Mouse (Mus musculus) embryonic facial prominence, embryonic 13.5 days (tissue): ENCODE results near the gene Slc27a1. TPM values are rescaled to one million over a fixed set of nuclear protein-coding genes. Genes with fewer than 3 reads are reported as not detected.

Experiments used
- ATAC-seq: fragments of 200-750 bp; cut with Nextera tagmentation; 2 replicates; pipeline ENCODE4 v1.8.0; 2017; ENCODE audit warnings: low read depth; ENCODE audit not compliant: insufficient number of reproducible peaks, insufficient read depth, low FRiP score, low TSS enrichment
- H3K27ac ChIP-seq: fragments of 300-500 bp; sonication (generic); 2 replicates; pipeline ENCODE4 v1.5.1; 2015; ENCODE audit warnings: moderate library complexity, mild to moderate bottlenecking, inconsistent platforms
- H3K27me3 ChIP-seq: fragments of 300-500 bp; sonication (generic); 2 replicates; pipeline ENCODE4 v1.6.1; 2015; ENCODE audit warnings: mild to moderate bottlenecking, inconsistent platforms
- H3K36me3 ChIP-seq: fragments of 300-500 bp; sonication (generic); 2 replicates; pipeline ENCODE4 v1.6.1; 2015; ENCODE audit warnings: mild to moderate bottlenecking, inconsistent platforms
- H3K4me1 ChIP-seq: fragments of 300-500 bp; sonication (generic); 2 replicates; pipeline ENCODE4 v1.6.1; 2015; ENCODE audit warnings: inconsistent platforms
- H3K4me2 ChIP-seq: fragments of 300-500 bp; sonication (generic); 2 replicates; pipeline ENCODE4 v1.6.1; 2015; ENCODE audit warnings: moderate library complexity, mild to moderate bottlenecking, inconsistent platforms
- H3K4me3 ChIP-seq: fragments of 300-500 bp; sonication (generic); 2 replicates; pipeline ENCODE4 v1.5.1; 2015; ENCODE audit warnings: mild to moderate bottlenecking, inconsistent platforms
- H3K9ac ChIP-seq: fragments of 300-500 bp; sonication (generic); 2 replicates; pipeline ENCODE4 v1.6.1; 2015; ENCODE audit warnings: mild to moderate bottlenecking, inconsistent platforms
- H3K9me3 ChIP-seq: fragments of 300-500 bp; sonication (generic); 2 replicates; pipeline ENCODE4 v1.6.1; 2016; ENCODE audit warnings: inconsistent platforms
- WGBS: fragments of 180-500 bp; shearing (Covaris S2); methylation state at CpG from one replicate; pipeline ENCODE4 v1.1.7; 2015; ENCODE audit warnings: mixed read lengths; 5-methylcytosine and 5-hydroxymethylcytosine counted together
- polyA plus RNA-seq: library from polyadenylated mRNA; unstranded; fragments of >200 nt; fragmentation: Nextera tagmentation; extraction: Ambion mirVana; gene quantifications from 2 replicates; pipeline ENCODE4 v1.2.1, GENCODE M21; 2015

Gene Slc27a1
- polyA plus RNA-seq, 1 experiment from 2014 or later = 47.8 TPM

- no peaks in the 10 kb centered on the region for H3K9me3 ChIP-seq
- no peak overlapping the region for H3K27ac ChIP-seq
- peaks cover 22% of the 10 kb centered on the region for H3K27me3 ChIP-seq
- 83% methylated on average over 2 of the region's 2 CpGs for WGBS
- peaks cover 34% of the 10 kb centered on the region for H3K4me1 ChIP-seq
- H3K4me3 ChIP-seq = no peak overlapping the region
- H3K36me3 ChIP-seq = no peaks in the 10 kb centered on the region
- H3K9ac ChIP-seq = no peak overlapping the region
- no peak for ATAC-seq
- H3K4me2 ChIP-seq = peak overlapping the region; percentile 84; the same call in 1 of the 2 replicates
Observed at GRCm38 (mm10) chr8:71572077-71572476, 3.4 kb downstream of the Slc27a1 start.

- Histone ChIP-seq H3K4me2 (peak overlapping the region; percentile 24), H3K4me3 (no peak overlapping the region), H3K9ac (peak overlapping the region; percentile 52; the same call in 1 of the 2 replicates), H3K4me1 (peaks cover 34% of the 10 kb centered on the region), H3K27ac (peak overlapping the region; percentile 16; the same call in 1 of the 2 replicates), H3K9me3 (no peaks in the 10 kb centered on the region), H3K36me3 (no peaks in the 10 kb centered on the region), H3K27me3 (peaks cover 16% of the 10 kb centered on the region)
- WGBS = 77% methylated on average over 9 of the region's 9 CpGs
- ATAC-seq = no peak
Observed at GRCm38 (mm10) chr8:71572847-71573633, 4.4 kb downstream of the Slc27a1 start.

DNA sequence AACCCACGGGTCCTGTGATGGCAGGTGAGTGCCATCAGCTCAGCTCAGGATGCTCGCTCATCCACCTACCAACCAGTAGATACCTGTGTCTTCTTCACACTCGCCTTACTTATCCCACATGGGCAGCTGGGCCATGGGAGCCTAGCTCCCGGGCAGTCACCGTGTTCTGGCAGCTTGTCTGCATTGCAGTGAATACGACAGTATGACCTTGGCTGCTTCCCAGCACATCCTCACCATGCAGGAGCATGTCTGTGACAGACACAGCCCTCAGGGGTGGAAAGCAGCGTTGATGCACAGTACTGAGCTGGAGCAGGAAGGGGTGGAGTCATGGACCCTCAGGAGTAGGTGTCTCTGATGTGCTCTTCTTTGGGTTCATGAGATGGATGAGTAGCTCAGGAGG lies 5.7 kb downstream of the Slc27a1 start:
- H3K9me3 ChIP-seq = no peaks in the 10 kb centered on the region
- ATAC-seq = no peak
- peaks cover 23% of the 10 kb centered on the region for H3K4me1 ChIP-seq
- no peak overlapping the region for H3K9ac ChIP-seq
- H3K4me2 ChIP-seq = no peak overlapping the region
- no peaks in the 10 kb centered on the region for H3K36me3 ChIP-seq
- H3K27ac ChIP-seq = no peak overlapping the region
- 0 out of 2 replicates have a peak, but pooled peaks cover 3% of the 10 kb centered on the region for H3K27me3 ChIP-seq
- WGBS = 70% methylated on average over 7 of the region's 7 CpGs
- no peak overlapping the region for H3K4me3 ChIP-seq

DNA sequence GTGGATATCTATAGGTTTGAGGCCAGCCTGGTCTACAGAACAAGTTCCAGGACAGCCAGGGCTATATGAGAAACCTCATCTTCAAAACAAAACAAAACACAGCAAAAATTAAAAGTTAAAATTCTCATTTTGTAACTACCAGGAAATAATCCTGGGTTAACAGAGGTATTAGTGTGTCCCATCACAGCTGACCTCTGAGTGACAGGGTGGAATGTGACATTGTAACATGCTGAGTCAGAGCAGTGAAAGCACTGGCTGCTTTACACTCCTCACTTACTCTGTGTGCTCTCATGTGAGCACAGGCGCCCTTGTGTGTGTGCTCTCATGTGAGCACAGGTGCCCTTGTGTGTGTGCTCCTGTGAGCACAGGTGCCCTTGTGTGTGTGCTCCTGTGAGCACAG lies 6.3 kb downstream of the Slc27a1 start:
- H3K4me2 ChIP-seq = no peak overlapping the region
- no peak for ATAC-seq
- no peak overlapping the region for H3K4me3 ChIP-seq
- no peaks in the 10 kb centered on the region; the same call in 1 of the 2 replicates for H3K36me3 ChIP-seq
- 60% methylated on average over 1 of the region's 1 CpGs for WGBS
- H3K9me3 ChIP-seq = no peaks in the 10 kb centered on the region
- H3K4me1 ChIP-seq = peaks cover 25% of the 10 kb centered on the region
- no peak overlapping the region for H3K9ac ChIP-seq
- H3K27ac ChIP-seq = no peak overlapping the region
- H3K27me3 ChIP-seq = no peaks in the 10 kb centered on the region

- Histone ChIP-seq H3K27me3 (no peaks in the 10 kb centered on the region), H3K9ac (no peak overlapping the region), H3K4me3 (no peak overlapping the region), H3K9me3 (no peaks in the 10 kb centered on the region), H3K4me1 (peaks cover 12% of the 10 kb centered on the region), H3K36me3 (peaks cover 18% of the 10 kb centered on the region), H3K27ac (no peak overlapping the region), H3K4me2 (no peak overlapping the region)
- ATAC-seq = no peak
- 65% methylated on average over 4 of the region's 4 CpGs for WGBS
Observed at GRCm38 (mm10) chr8:71577856-71578387, 9.2 kb downstream of the Slc27a1 start.

DNA sequence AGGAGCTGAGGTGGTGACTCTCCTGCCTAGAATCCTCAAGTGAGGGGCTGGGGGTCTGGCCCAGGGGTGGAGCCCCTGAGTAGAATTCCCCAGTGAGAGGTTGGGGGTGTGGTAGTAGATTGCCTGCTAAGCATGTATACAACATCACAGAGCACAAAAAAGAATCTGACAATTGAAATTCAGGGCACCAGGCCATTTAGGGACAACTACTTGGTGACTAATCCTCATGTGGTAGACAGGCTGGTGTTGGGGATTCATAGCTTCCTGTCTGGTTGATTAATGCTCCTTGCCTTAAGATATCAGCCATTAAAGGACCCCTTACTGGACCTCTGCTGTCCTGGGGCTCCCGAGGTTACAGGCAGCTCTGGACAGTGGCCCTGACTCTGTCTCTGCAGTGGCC lies 10.3 kb downstream of the Slc27a1 start:
- H3K27me3 ChIP-seq = no peaks in the 10 kb centered on the region
- H3K4me1 ChIP-seq = peaks cover 8% of the 10 kb centered on the region
- peaks cover 20% of the 10 kb centered on the region for H3K36me3 ChIP-seq
- 77% methylated on average over 1 of the region's 1 CpGs for WGBS
- H3K9ac ChIP-seq = no peak overlapping the region
- no peak overlapping the region for H3K4me2 ChIP-seq
- no peaks in the 10 kb centered on the region for H3K9me3 ChIP-seq
- H3K27ac ChIP-seq = no peak overlapping the region
- no peak overlapping the region for H3K4me3 ChIP-seq
- ATAC-seq = no peak

- Histone ChIP-seq H3K4me1 (peaks cover 8% of the 10 kb centered on the region), H3K9me3 (no peaks in the 10 kb centered on the region), H3K27me3 (no peaks in the 10 kb centered on the region), H3K4me2 (no peak overlapping the region), H3K4me3 (no peak overlapping the region), H3K9ac (no peak overlapping the region), H3K36me3 (peaks cover 24% of the 10 kb centered on the region), H3K27ac (no peak overlapping the region)
- ATAC-seq = no peak
- 91% methylated on average over 14 of the region's 14 CpGs for WGBS
Observed at GRCm38 (mm10) chr8:71579476-71579875, 10.8 kb downstream of the Slc27a1 start.

DNA sequence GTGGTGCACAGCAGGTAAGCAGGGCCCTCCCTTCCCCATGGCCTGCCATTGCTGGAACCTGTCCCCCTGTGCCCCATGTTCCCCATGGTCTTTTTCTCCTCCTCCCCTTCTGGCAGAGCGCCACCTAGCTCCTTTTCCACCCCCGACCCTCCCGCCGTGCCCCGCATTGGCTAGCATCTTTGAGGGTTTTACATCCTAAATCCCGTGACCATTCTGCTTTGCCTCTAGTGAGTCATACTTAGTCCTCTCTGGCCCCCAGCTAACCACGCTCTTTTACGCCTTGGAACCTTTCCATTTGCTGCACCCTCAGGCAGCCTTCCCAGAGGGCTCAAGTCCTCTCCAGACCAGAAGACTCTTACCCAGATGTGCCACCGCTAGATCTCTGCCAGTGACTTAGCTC lies 11.5 kb downstream of the Slc27a1 start:
- Histone ChIP-seq H3K9ac (no peak overlapping the region), H3K4me1 (peaks cover 8% of the 10 kb centered on the region), H3K4me3 (no peak overlapping the region), H3K27me3 (no peaks in the 10 kb centered on the region), H3K9me3 (no peaks in the 10 kb centered on the region), H3K27ac (no peak overlapping the region), H3K4me2 (no peak overlapping the region), H3K36me3 (peaks cover 31% of the 10 kb centered on the region)
- no peak for ATAC-seq
- WGBS = 31% methylated on average over 9 of the region's 9 CpGs

DNA sequence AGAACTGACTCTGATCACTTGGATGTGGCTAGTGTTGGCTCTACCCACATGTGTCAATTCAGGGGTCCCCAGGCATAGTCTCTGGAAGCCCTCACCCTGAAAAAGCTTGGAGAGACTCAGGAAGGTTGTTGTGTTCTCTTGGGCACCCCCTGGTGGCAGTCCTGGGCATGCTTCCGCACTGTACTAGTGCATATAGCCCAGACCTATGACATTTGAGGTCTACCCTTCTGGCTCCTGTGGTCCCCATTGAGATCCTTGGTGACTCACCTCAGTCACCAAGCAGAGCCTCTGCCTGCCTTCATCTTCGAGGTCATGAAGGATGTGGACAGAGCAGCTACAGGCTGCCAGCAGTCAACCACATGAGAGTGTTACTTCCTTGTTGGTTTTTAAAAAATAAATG lies 18.2 kb downstream of the Slc27a1 start:
- peaks cover 8% of the 10 kb centered on the region for H3K4me1 ChIP-seq
- no peak for ATAC-seq

DNA sequence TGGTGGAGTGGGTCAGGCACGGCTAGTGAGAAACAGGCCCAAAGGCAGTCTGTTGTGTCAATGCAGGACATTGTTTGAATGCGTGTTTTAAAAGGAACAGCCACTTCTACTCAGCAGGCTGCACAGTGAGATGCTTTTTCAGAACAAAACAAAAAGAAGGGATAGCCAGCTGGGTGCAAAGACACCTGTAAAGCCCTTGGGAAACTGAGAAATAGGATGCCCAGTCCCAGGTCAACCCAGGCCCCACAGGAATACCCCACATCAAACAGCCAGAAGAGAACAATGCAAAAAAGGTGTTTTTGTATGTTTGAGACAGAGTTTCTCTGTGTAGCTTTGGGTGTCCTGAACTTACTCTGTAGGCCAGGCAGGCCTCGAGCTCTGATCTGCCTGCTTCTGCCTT lies 20.1 kb downstream of the Slc27a1 start:
- no peak overlapping the region for H3K4me3 ChIP-seq
- no peak for ATAC-seq
- 71% methylated on average over 3 of the region's 3 CpGs for WGBS

More for the DNA sequence above, 18.2 kb downstream of the Slc27a1 start:
- Histone ChIP-seq H3K27me3 (no peaks in the 10 kb centered on the region), H3K36me3 (peaks cover 33% of the 10 kb centered on the region), H3K9me3 (no peaks in the 10 kb centered on the region), H3K4me2 (no peak overlapping the region), H3K4me3 (no peak overlapping the region), H3K9ac (no peak overlapping the region), H3K27ac (no peak overlapping the region)
- WGBS = 80% methylated on average over 2 of the region's 2 CpGs

DNA sequence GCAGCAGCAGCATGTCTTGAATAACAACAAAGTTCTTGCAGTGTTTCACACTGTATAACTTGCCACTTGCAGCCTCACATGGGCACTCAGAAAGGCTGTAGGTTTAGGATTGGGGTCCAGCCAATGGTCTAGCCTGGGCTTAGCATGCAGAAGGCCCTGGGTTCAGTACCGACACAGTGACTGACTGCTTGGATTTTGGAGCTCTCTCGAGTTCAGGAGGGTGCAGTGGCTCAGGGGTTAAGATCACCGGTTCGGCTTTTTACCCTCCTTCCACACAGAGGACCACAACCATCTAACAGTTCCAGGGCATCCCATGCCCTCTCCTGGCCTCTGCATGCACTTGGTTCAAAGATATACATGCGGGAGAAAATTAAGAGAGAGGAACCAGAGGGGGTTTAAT lies 22.3 kb downstream of the Slc27a1 start:
- ATAC-seq = no peak
- WGBS = 23% methylated on average over 5 of the region's 5 CpGs
- no peaks in the 10 kb centered on the region for H3K27me3 ChIP-seq
- peaks cover 19% of the 10 kb centered on the region for H3K36me3 ChIP-seq
- no peaks in the 10 kb centered on the region for H3K9me3 ChIP-seq
- peak overlapping the region; percentile 96 for H3K9ac ChIP-seq
- H3K4me3 ChIP-seq = peak overlapping the region; percentile 90
- H3K4me2 ChIP-seq = peak overlapping the region; percentile 82
- H3K4me1 ChIP-seq = peaks cover 22% of the 10 kb centered on the region
- H3K27ac ChIP-seq = peak overlapping the region; percentile 97

More for the DNA sequence above, 20.1 kb downstream of the Slc27a1 start:
- H3K27ac ChIP-seq = no peak overlapping the region
- no peak overlapping the region for H3K9ac ChIP-seq
- peaks cover 32% of the 10 kb centered on the region for H3K36me3 ChIP-seq
- H3K4me2 ChIP-seq = no peak overlapping the region
- no peaks in the 10 kb centered on the region for H3K27me3 ChIP-seq
- peaks cover 18% of the 10 kb centered on the region for H3K4me1 ChIP-seq
- H3K9me3 ChIP-seq = no peaks in the 10 kb centered on the region
